Mouse (Mus musculus) layer of hippocampus, adult 11-12 months (tissue): Measurements from ENCODE around the gene Ntpcr.

Source experiments
- DNase-seq: peaks from one replicate; pipeline ENCODE4 v3.0.0; 2022; ENCODE audit warnings: low spot score

Ntpcr gene

GRCm38 (mm10) chr8:125729746-125730145 lies at the start of gene Ntpcr:
TSS of gene Ntpcr (plus strand) at chr8:125729963.
- DNase-seq, result no peak

GRCm38 (mm10) chr8:125680851-125681408 lies 48.8 kb upstream of the Ntpcr start:
- no peak for DNase-seq

- no peak for DNase-seq
Measured at GRCm38 (mm10) chr8:125685216-125685760, 44.5 kb upstream of the Ntpcr start.

DNA sequence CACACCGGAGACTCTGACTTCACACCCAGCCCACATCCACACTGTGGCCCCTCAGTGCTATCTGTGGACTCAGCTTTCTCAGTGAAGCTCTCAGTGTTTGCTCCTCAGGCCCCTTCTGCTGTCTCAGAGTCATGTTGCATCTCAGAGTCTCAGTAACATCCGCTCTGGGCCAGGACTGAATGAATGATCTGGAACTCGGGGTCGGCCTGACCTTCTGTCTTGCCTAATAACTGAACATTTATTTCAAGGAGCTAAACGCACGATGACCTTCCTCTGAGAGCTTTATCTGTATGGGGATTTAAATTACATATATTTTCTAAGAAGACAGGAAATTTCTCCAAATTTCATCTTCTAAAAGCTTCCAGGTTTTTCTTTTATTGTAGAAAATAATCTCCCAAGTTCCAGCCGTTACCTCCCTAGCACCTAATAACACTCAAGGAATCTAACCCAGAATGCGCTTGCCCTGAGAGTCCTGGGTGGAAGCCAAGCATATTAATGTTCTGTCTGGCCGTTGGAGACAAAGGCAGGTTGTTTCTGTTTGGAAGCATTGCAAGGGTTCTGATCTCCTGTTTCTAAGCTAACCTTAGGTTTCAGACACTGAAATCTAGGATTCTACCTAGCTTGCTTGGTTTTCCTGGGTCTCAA lies 43.4 kb upstream of the Ntpcr start:
- no peak for DNase-seq

- no peak for DNase-seq
Measured at GRCm38 (mm10) chr8:125690166-125690915, 39.4 kb upstream of the Ntpcr start.

GRCm38 (mm10) chr8:125690961-125691360 lies 38.8 kb upstream of the Ntpcr start:
- DNase-seq, result no peak

- no peak for DNase-seq
Measured at GRCm38 (mm10) chr8:125692447-125692846, 37.3 kb upstream of the Ntpcr start.

GRCm38 (mm10) chr8:125693197-125693596 lies 36.6 kb upstream of the Ntpcr start:
- DNase-seq, result no peak

DNA sequence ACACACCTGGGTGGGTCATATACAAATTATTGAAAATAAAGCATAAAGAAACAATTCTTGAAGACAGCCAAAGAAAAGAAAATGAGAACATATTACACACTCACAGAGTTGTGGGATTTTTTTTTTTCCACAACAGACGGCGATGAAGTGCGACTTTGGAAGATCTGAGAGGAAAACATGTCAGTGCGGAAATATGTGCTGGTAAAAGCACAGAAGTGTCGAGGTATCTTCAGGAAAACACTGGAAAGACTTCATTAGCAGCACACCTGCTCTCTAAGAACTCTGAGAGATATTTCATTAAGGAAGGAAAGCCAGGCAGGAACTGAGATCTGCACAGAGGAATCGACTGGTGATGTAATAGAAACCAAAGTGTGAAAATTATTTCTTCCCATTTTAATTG lies 33.8 kb upstream of the Ntpcr start:
- DNase-seq, result no peak

GRCm38 (mm10) chr8:125699391-125700025 lies 30.3 kb upstream of the Ntpcr start:
- DNase-seq, result no peak

DNA sequence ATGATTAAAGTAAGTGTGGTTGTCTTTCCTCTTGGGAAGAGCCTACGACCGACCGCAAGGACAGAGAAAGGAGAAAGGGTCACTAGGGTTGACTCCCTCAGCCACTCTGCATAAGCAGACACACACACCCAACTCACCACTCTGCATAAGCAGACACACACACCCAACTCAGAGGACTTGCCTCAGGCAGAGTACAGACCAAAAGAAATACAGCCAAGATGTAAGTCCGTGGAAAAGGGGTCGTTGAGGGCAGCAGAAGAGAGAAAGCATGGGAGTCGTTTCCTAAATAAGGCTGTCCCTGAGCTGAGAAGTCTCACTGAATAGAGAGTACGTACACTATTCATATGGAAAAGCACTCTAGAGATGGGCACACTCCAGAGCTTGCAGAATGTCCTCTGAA lies 29.4 kb upstream of the Ntpcr start:
- no peak for DNase-seq

GRCm38 (mm10) chr8:125702868-125703473 lies 26.8 kb upstream of the Ntpcr start:
- no peak for DNase-seq

DNA sequence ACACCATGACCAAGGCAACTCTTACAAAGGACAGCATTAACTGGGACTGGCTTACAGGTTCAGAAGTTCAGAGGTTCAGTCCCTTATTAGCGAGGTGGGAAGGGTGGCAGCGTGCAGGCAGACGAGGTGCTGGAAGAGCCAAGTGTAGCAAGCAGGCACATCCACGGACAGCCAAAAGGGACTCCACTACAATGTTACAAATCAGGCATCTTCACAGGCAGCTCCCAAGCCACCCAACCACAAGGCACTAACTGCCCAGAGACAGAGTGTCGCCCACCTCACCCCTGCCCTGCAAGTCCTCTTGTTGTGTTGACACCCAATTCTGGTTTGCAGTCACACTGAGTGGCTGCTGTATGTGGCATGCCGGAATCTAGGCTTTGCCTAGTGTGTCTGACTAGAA lies 25.3 kb upstream of the Ntpcr start:
- DNase-seq, result no peak

GRCm38 (mm10) chr8:125705816-125706215 lies 23.9 kb upstream of the Ntpcr start:
- no peak for DNase-seq

DNA sequence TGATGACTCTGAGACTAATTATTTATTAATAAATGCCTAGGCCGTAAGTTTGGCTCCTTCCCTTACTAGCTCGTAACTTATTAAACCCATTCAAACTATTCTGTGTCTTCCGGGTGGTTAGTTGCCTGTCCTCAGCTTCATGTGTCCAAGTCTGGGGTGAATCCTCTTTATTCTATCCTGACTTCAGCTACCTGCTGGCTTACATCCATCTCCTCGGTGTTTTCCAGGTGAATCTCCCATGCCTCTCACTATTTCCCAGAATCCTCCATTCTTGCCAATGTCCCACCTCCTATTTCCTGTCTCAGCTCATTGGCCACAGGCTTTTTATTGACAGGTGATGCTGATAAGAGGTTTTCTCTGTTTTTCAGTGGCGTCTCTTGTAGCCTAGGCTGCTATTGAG lies 20.6 kb upstream of the Ntpcr start:
- DNase-seq, result no peak

DNA sequence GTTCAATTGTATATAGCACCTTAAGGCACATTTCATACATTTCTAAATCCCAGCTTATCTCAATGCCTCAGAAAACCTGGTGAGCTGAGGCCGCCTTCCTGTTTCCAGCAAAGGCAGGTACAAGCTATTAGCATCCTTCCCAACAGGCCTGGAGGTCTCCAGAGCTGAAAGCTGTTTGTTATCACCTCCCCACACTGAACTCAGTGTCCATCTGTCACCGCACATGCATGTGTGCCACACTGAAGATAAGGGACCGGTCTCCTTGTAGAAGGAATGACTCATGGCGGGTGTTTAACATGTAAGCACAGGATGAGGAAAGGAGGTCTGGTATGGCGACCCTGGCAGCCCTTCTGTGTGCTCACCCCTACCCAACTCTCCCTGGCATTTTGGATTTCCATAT lies 18.2 kb upstream of the Ntpcr start:
- no peak for DNase-seq

DNA sequence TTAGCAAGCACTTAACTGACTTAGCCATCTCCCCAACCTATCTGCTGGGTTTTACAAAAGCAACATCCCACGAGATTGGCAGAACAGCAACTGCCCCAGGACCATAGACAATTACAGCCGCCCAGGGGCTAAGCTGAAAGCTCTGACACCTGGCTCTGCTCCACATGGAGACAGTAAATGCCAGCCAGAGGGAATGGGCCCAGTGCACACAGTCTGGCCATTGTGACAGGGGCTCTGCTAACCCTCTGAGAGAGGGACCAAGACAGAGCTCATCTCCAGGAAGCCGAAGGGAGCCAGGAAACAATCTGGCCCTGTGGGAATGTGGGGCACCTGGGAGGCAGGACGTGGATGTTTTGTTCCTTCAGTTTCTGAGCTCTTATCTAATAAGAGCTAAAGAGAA lies 13.6 kb upstream of the Ntpcr start:
- no peak for DNase-seq

DNA sequence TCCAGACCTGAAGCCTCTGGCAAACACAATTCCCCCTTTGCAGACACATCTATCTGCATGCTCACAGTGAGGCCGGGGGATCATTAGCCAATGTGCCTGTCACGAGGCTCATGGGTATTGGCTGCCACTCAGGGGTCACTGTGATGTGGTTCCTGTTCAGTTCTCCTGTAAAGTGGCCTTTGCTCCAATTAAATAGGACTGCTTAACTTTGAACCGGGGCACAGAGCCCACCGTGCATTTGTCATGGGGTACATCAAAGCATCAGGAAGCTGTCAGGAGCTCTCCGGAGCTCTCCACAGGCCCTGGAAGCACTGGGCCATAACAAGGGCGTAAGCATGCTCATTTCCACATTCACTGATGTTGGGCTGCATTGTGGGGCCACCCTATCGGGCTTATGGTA lies 13.2 kb upstream of the Ntpcr start:
- DNase-seq, result no peak

DNA sequence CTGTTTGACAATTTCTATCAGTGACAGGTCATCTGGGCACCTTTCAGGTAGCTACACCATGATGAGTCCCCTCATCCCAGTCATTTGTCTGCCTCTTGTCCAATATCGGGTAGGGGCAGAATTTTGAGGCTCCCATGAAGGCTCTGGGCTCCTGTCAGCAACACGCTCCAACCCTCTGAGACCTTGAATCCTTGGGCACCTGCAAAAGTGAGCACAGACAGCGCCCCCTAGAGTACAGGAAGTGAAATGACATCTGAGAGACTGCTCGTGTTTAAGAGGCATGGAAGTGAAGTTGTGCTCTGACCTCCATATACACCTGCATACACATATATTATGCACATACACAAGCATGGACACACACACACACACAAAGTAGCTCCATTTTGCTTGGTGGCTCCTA lies 10.8 kb upstream of the Ntpcr start:
- no peak for DNase-seq

GRCm38 (mm10) chr8:125722675-125723074 lies 7.1 kb upstream of the Ntpcr start:
- DNase-seq, result no peak

GRCm38 (mm10) chr8:125723437-125723836 lies 6.3 kb upstream of the Ntpcr start:
- DNase-seq, result no peak
